In genomic region chr6:137647646-137648045, GRCm38 (mm10) we compare ENCODE assay signal across 8 mouse cellular contexts. TPM values are rescaled to one million over a fixed set of nuclear protein-coding genes. Genes with fewer than 3 reads are reported as not detected.
DNase-seq lines count a peak whose midpoint lies in the region; ATAC-seq and TF ChIP-seq lines count a peak whose summit lies in the region.

No protein-coding gene starts in this region.

- no peak for ATAC-seq in embryonic facial prominence, embryonic 11.5 days (replicated peaks; ENCODE audit: insufficient number of reproducible peaks, low FRiP score, low TSS enrichment, low read depth)
- ATAC-seq in hindbrain, embryonic 15.5 days (ENCODE audit: low FRiP score, low read depth): no peak
- ATAC-seq in midbrain, embryonic 16.5 days: no peak

- 13% methylated on average over 10 of the region's 10 CpGs for WGBS in embryonic facial prominence, embryonic 11.5 days
- 12% methylated on average over 10 of the region's 10 CpGs for WGBS in hindbrain, embryonic 15.5 days
- 7% methylated on average over 10 of the region's 10 CpGs for WGBS in midbrain, embryonic 16.5 days

- no peak for TF ChIP-seq CTCF in left cerebral cortex, adult 2 months (IDR thresholded peaks at IDR 0.05)

- DNase-seq in left cerebral cortex, adult 2 months (ENCODE audit: extremely low spot score in 1 of 2, low spot score in 2 of 2): no peak
- DNase-seq in left cerebral cortex, adult 9 months (ENCODE audit: low spot score in 2 of 2): no peak
- peak; percentile 42 for DNase-seq in embryonic facial prominence, embryonic 11.5 days (ENCODE audit: low spot score)
- DNase-seq in urinary bladder, postnatal 25 days (ENCODE audit: low spot score): no peak
- DNase-seq in layer of hippocampus, adult 18-20 months (ENCODE audit: low spot score in 2 of 2): no peak
- no peak for DNase-seq in adrenal gland, postnatal 36 days

- no peak overlapping the region for H3K9ac ChIP-seq in embryonic facial prominence, embryonic 11.5 days (replicated peaks; ENCODE audit: low read length)
- no peak overlapping the region for H3K9ac ChIP-seq in hindbrain, embryonic 15.5 days
- peak overlapping the region; percentile 87 for H3K9ac ChIP-seq in midbrain, embryonic 16.5 days (ENCODE audit: low read depth, low read length)

- H3K4me2 ChIP-seq in embryonic facial prominence, embryonic 11.5 days (ENCODE audit: low read depth, low read length): peak overlapping the region; percentile 98; the same call in 1 of the 2 replicates
- peak overlapping the region; percentile 89 for H3K4me2 ChIP-seq in hindbrain, embryonic 15.5 days
- peak overlapping the region; percentile 89 for H3K4me2 ChIP-seq in midbrain, embryonic 16.5 days (ENCODE audit: low read length)

- no peak overlapping the region; the same call in 1 of the 2 replicates for H3K27ac ChIP-seq in left cerebral cortex, adult 2 months
- no peak overlapping the region for H3K27ac ChIP-seq in embryonic facial prominence, embryonic 11.5 days (replicated peaks; ENCODE audit: low read depth, low read length)
- H3K27ac ChIP-seq in hindbrain, embryonic 15.5 days (replicated peaks): no peak overlapping the region
- no peak overlapping the region for H3K27ac ChIP-seq in midbrain, embryonic 16.5 days (ENCODE audit: low read length)

- H3K4me1 ChIP-seq in embryonic facial prominence, embryonic 11.5 days (ENCODE audit: control insufficient read depth, insufficient read depth, low read length): no peaks in the 10 kb centered on the region
- H3K4me1 ChIP-seq in hindbrain, embryonic 15.5 days (replicated peaks): peaks cover 20% of the 10 kb centered on the region
- peaks cover 16% of the 10 kb centered on the region for H3K4me1 ChIP-seq in midbrain, embryonic 16.5 days (ENCODE audit: control insufficient read depth, insufficient read depth, low read length)

- intact Hi-C loops in left cerebral cortex, adult 2 months (cut with DNase I): loop anchor here (2.0 to 5.0 kb wide), 4 partner anchors 60 to 190 kb away; no protein-coding TSS in a partner anchor

- H3K9me3 ChIP-seq in embryonic facial prominence, embryonic 11.5 days (replicated peaks; ENCODE audit: control insufficient read depth, low read length): no peaks in the 10 kb centered on the region
- H3K9me3 ChIP-seq in hindbrain, embryonic 15.5 days: no peaks in the 10 kb centered on the region
- H3K9me3 ChIP-seq in midbrain, embryonic 16.5 days (replicated peaks; ENCODE audit: control insufficient read depth, low read length, poor library complexity, severe bottlenecking): no peaks in the 10 kb centered on the region

- H3K4me3 ChIP-seq in left cerebral cortex, adult 2 months: peak overlapping the region; percentile 75
- peak overlapping the region; percentile 71 for H3K4me3 ChIP-seq in embryonic facial prominence, embryonic 11.5 days (ENCODE audit: low read depth, low read length)
- H3K4me3 ChIP-seq in hindbrain, embryonic 15.5 days: peak overlapping the region; percentile 97
- peak overlapping the region; percentile 90 for H3K4me3 ChIP-seq in midbrain, embryonic 16.5 days (ENCODE audit: low read depth, low read length)

- peaks cover 2% of the 10 kb centered on the region; the same call in 1 of the 2 replicates for H3K27me3 ChIP-seq in embryonic facial prominence, embryonic 11.5 days (ENCODE audit: control insufficient read depth, insufficient read depth, low read length)
- peaks cover 7% of the 10 kb centered on the region for H3K27me3 ChIP-seq in hindbrain, embryonic 15.5 days
- H3K27me3 ChIP-seq in midbrain, embryonic 16.5 days (ENCODE audit: control insufficient read depth, insufficient read depth, low read depth, low read length): peaks cover 3% of the 10 kb centered on the region; the same call in 1 of the 2 replicates

- H3K36me3 ChIP-seq in embryonic facial prominence, embryonic 11.5 days (replicated peaks; ENCODE audit: control insufficient read depth, insufficient read depth, low read depth, low read length): no peaks in the 10 kb centered on the region
- H3K36me3 ChIP-seq in hindbrain, embryonic 15.5 days: no peaks in the 10 kb centered on the region
- H3K36me3 ChIP-seq in midbrain, embryonic 16.5 days (ENCODE audit: control insufficient read depth, insufficient read depth, low read length): no peaks in the 10 kb centered on the region

RNA-seq across cellular contexts. Expression of gene Eps8, which starts 7.0 kb away (rescaled TPM):
- total RNA-seq in left cerebral cortex, adult 2 months (2021): 10 to 100 TPM; 31.6 to 35.3 TPM
- polyA plus RNA-seq in embryonic facial prominence, embryonic 11.5 days (2014; fragmentation: Nextera tagmentation; extraction: Ambion mirVana): 10.0 and 13.7 TPM in 2 replicates
- 25.4 and 27.5 TPM in 2 replicates for polyA plus RNA-seq in hindbrain, embryonic 15.5 days (2015; fragmentation: Nextera tagmentation; extraction: Ambion mirVana)
- polyA plus RNA-seq in midbrain, embryonic 16.5 days (2015; fragmentation: Nextera tagmentation; extraction: Ambion mirVana): 24.3 and 26.4 TPM in 2 replicates
- total RNA-seq in layer of hippocampus, adult 18-20 months (2021): 10 to 100 TPM; 38.8 to 42.1 TPM
- 10 to 100 TPM; 35.6 to 43.2 TPM for total RNA-seq in adrenal gland, postnatal 36 days (2021)
